Mouse (Mus musculus): Measurements from ENCODE around the gene Cox7a1. TPM values are rescaled to one million over a fixed set of nuclear protein-coding genes. Genes with fewer than 3 reads are reported as not detected.

The Cox7a1 gene
- polyA plus RNA-seq, 1 experiment: not detected

DNA sequence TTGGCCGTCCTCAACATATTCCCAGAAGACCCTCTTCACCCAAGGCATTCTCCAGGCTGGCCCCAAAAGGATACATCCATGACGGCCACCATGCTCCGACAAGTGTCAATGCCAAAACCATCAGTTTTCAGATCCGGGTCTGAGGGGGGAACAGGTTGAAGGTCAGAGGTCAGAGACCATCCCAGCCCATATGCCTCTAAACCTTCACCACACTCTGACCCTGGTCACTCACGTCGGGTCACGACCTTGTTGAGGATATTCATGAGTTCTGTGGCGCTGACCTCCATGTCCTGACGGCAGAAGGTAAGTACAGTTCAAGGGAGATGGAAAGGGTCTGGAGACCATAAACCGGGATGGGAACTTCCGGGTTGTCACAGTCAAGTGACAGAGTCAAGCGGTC is 8.1 kb downstream of the Cox7a1 start:
- no peak overlapping the region for H3K4me3 ChIP-seq (ENCODE audit: insufficient read depth, low read length)
- no peak overlapping the region for H3K27ac ChIP-seq (ENCODE audit: insufficient read depth, low read length)
- H3K4me1 ChIP-seq (ENCODE audit: control insufficient read depth, insufficient read depth, low read length): peaks cover 4% of the 10 kb centered on the region
- TF ChIP-seq CTCF (IDR thresholded peaks at IDR 0.05; ENCODE audit: borderline replicate concordance, insufficient read depth, low read length): no peak
- TF ChIP-seq POLR2A (IDR thresholded peaks at IDR 0.05; ENCODE audit: low read depth, low read length): no peak

DNA sequence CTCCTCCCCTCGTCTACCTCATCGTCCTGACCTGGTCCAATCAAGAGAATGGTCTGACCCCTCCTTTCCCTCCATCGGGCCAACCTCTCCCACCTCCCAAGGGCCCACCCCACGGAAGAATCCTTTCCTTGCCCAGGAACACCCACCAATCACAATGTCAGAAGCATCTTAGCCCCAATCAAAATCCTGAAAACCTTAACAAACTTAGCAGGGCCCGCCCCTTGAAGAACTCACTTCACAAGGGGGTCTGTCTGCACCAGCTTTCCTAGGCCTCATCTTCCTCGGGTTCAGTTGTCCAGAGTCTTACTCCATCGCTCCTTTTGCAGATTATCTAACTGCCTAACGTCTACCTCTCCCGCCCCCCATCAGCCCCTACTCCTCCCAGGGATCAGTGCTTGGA is 9.1 kb downstream of the Cox7a1 start:
- peaks cover 4% of the 10 kb centered on the region for H3K4me1 ChIP-seq (ENCODE audit: control insufficient read depth, insufficient read depth, low read length)
- H3K27ac ChIP-seq (ENCODE audit: insufficient read depth, low read length): no peak overlapping the region
- H3K4me3 ChIP-seq (ENCODE audit: insufficient read depth, low read length): peak overlapping the region; percentile 94
- no peak for TF ChIP-seq CTCF (IDR thresholded peaks at IDR 0.05; ENCODE audit: borderline replicate concordance, insufficient read depth, low read length)
- no peak for TF ChIP-seq POLR2A (IDR thresholded peaks at IDR 0.05; ENCODE audit: low read depth, low read length)

DNA sequence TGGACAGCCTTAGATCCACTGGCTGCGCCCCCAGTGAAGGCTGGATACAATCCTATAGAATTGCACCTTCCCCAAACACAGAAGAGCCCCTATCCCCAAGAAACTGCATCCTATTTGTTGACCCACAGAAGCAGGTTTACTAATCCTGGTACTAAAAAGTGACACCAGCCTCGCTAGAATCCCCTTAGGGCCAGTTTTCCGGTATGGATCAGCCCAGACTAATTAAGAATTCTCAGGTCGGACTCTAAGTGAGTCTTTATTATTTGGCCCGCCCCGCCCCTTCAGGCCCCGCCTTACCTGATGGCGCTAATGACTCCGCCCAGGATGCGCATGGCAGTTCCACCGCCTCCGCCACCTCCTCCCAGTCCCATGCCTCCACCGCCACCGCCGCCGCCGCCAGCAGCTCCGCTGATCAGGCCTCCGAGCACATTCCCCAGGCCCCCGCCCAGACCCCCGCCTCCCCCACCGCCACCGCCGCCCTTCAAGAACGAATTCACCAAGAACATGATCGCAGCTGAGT is 9.7 kb downstream of the Cox7a1 start:
- TF ChIP-seq POLR2A (IDR thresholded peaks at IDR 0.05; ENCODE audit: low read depth, low read length) (peak; percentile 46; the same call in 1 of the 2 replicates), CTCF (IDR thresholded peaks at IDR 0.05; ENCODE audit: borderline replicate concordance, insufficient read depth, low read length) (no peak)
- peaks cover 4% of the 10 kb centered on the region for H3K4me1 ChIP-seq (ENCODE audit: control insufficient read depth, insufficient read depth, low read length)
- peak overlapping the region; percentile 94 for H3K4me3 ChIP-seq (ENCODE audit: insufficient read depth, low read length)
- no peak overlapping the region for H3K27ac ChIP-seq (ENCODE audit: insufficient read depth, low read length)

DNA sequence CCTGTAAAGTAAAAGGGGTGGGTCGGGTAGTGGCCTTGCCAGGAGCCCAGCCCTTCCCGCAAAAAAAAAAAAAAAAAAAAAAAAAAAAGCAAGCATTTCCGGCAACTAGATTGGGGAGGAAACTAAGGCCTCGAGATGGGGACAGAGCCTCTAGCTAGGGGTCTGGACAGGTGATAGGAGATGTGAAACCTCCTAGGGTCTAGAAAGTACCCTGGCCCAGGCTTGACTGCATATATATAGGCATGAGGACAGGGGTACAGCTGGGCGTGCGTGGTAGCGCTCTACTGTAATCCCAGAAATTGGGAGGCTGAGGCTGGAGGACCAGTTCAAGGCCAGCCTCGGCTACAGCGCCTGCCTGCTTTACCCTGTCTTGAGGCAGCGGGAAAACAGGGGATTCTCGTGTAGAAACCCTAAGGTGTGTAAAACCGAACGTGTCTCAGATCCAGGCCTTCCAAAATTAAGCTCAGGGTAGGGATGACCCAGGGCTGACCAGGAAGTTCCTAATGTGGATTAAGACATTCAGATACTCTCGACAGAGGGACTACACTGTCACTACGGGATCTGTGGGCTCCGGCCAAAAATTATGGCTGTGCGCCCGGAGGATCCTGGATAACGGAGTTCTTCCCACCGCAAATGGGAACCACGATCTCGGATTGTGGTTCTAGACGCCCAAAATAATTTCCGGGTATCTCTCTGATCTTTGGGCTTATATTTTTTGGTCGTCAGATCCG is 10.3 kb downstream of the Cox7a1 start:
- H3K27ac ChIP-seq (ENCODE audit: insufficient read depth, low read length): peak overlapping the region; percentile 92
- H3K4me3 ChIP-seq (ENCODE audit: insufficient read depth, low read length): peak overlapping the region; percentile 94
- H3K4me1 ChIP-seq (ENCODE audit: control insufficient read depth, insufficient read depth, low read length): peaks cover 4% of the 10 kb centered on the region
- peak; percentile 30; the same call in 1 of the 2 replicates for TF ChIP-seq POLR2A (IDR thresholded peaks at IDR 0.05; ENCODE audit: low read depth, low read length)
- TF ChIP-seq CTCF (IDR thresholded peaks at IDR 0.05; ENCODE audit: borderline replicate concordance, insufficient read depth, low read length): no peak

DNA sequence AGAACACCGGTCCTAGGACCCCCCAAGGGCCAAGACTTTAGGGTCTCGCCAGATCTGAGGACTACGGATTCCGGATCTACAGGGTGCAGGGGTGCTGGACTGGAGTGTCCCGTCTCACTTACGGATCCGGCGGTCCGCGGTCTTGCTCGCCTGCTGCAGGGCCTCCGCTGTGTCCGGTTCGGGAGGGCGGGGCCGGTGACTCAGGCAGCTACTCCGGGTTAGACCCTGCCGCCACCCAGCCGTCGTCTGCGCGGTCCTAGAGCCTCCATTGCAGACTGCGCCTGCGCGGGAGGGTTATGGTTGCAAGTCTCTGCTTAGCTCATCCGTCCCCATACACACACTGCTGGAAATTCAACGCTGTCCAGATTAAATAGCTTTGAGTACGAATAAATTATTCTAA is 10.9 kb downstream of the Cox7a1 start:
- H3K4me3 ChIP-seq (ENCODE audit: insufficient read depth, low read length): peak overlapping the region; percentile 94
- H3K4me1 ChIP-seq (ENCODE audit: control insufficient read depth, insufficient read depth, low read length): peaks cover 4% of the 10 kb centered on the region
- peak overlapping the region; percentile 92 for H3K27ac ChIP-seq (ENCODE audit: insufficient read depth, low read length)
- TF ChIP-seq POLR2A (IDR thresholded peaks at IDR 0.05; ENCODE audit: low read depth, low read length) (peak; percentile 96), CTCF (IDR thresholded peaks at IDR 0.05; ENCODE audit: borderline replicate concordance, insufficient read depth, low read length) (no peak)

DNA sequence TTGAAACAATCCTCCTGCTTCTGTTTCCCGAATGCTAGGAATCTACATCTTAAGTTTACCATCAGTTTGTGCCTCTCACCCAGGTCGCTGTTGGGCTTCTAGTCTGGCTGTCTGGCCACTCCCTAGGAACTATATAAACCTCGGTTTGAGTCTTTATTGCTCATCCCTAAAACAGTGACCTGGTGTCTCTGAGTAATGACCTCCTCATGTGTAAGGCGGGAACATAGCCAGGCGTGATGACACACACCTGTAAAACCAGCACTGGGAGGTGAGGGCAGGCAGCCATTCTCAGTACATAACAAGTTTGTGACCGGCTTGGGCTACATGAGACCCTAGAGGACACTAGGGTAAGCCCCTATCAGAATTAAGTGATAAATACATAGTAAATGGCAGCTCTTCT is 11.5 kb downstream of the Cox7a1 start:
- Histone ChIP-seq H3K4me1 (ENCODE audit: control insufficient read depth, insufficient read depth, low read length) (peaks cover 4% of the 10 kb centered on the region), H3K27ac (ENCODE audit: insufficient read depth, low read length) (peak overlapping the region; percentile 9; the same call in 1 of the 2 replicates), H3K4me3 (ENCODE audit: insufficient read depth, low read length) (no peak overlapping the region)
- TF ChIP-seq POLR2A (IDR thresholded peaks at IDR 0.05; ENCODE audit: low read depth, low read length) (no peak), CTCF (IDR thresholded peaks at IDR 0.05; ENCODE audit: borderline replicate concordance, insufficient read depth, low read length) (no peak)

DNA sequence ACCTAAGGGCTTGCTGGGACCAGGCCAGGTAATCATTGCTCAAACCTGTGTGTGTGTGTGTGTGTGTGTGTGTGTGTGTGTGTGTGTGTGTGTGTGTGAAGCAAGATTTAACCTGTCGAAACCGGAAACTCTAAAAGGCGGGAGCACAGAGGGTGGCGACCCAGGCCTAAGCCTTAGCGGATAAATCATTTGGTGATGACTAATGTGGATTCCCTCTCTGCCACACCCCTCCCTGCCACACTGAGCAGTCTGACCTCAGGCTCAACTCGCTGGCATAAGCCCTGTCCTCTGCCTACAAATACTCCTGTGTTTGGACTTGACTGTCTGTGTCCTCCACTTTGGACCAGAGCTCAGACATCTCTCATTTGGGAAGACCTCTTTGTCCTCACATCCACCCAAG is 12.2 kb downstream of the Cox7a1 start:
- Histone ChIP-seq H3K27ac (ENCODE audit: insufficient read depth, low read length) (no peak overlapping the region), H3K4me1 (ENCODE audit: control insufficient read depth, insufficient read depth, low read length) (peaks cover 4% of the 10 kb centered on the region), H3K4me3 (ENCODE audit: insufficient read depth, low read length) (no peak overlapping the region)
- no peak for TF ChIP-seq CTCF (IDR thresholded peaks at IDR 0.05; ENCODE audit: borderline replicate concordance, insufficient read depth, low read length)
- TF ChIP-seq POLR2A (IDR thresholded peaks at IDR 0.05; ENCODE audit: low read depth, low read length): no peak

DNA sequence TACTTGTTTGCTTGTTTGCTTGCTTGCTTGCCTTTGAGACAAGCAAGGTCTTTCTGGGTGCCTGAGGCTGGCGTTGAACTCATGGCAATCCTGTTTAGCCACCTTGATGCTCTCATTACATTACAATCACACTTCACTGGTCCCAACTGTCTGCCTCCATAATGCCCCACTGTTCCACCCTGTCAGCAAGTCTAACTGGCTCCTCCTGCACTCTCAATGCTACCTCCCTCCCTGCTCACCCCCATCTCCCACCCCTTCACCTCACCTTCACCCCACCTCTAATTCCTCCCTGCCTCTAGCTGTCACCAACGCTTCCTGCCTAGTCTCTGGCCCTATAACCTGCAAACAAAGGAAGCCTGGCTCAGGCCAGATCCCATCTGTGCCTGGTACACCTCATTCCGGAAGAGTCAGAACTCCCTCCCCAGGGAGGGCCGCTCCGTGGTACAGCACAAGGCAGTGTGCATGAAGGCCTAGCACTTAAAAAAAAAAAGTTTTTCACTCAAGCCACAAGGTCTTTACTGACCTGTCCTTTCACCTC is 13.7 kb downstream of the Cox7a1 start:
- Histone ChIP-seq H3K4me1 (ENCODE audit: control insufficient read depth, insufficient read depth, low read length) (peaks cover 4% of the 10 kb centered on the region), H3K27ac (ENCODE audit: insufficient read depth, low read length) (no peak overlapping the region), H3K4me3 (ENCODE audit: insufficient read depth, low read length) (no peak overlapping the region)
- TF ChIP-seq CTCF (IDR thresholded peaks at IDR 0.05; ENCODE audit: borderline replicate concordance, insufficient read depth, low read length): no peak

DNA sequence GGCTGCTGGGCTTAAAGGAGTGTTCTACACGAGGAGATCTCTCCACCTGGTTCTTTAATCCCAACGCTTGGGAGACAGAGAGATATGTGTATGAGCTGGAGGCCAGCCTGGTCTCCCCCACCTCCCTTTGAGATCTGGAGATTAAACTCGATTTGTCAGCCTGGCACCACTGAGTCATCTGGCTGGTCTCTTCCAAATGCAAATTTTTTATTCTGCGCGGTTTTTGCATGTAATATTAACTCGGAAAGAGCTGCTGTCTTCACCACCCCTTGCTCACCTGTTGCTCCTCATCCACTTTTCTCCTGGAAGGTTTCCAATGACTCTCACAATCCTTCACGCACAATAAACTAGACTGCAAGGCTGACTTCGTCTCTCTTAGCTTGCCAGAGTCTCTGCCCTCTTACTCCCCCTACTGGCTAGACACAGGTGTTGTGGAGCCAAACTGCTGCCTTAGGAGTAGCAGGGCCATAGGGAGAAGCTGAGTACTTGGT is 14.6 kb downstream of the Cox7a1 start, which contains the start of gene Capns1:
Gene Capns1 (minus strand): TSS at position 331 of the 491 bp plus-strand sequence.
- H3K4me3 ChIP-seq (ENCODE audit: insufficient read depth, low read length): no peak within 1 kb of the TSS
- TF ChIP-seq POLR2A (IDR thresholded peaks at IDR 0.05; ENCODE audit: low read depth, low read length) (no peak), CTCF (IDR thresholded peaks at IDR 0.05; ENCODE audit: borderline replicate concordance, insufficient read depth, low read length) (peak; percentile 79; the same call in 1 of the 2 replicates)
- peaks cover 4% of the 10 kb centered on the region for H3K4me1 ChIP-seq (ENCODE audit: control insufficient read depth, insufficient read depth, low read length)
- H3K27ac ChIP-seq (ENCODE audit: insufficient read depth, low read length): no peak within 1 kb of the TSS

Measured in embryonic fibroblast, embryonic 13.5 days (primary cell).